ENCODE assay signal across 23 mouse cellular contexts in genomic region chr3:79898514-79898913, GRCm38 (mm10). TPM values are rescaled to one million over a fixed set of nuclear protein-coding genes. Genes with fewer than 3 reads are reported as not detected.
A peak's percentile ranks its signal among the peaks of the same experiment; 100 is the strongest.
DNase-seq lines count a peak whose midpoint lies in the region; TF ChIP-seq lines count a peak whose summit lies in the region.
"Had no signal": no experiment of that assay in that cellular context is flagged by ENCODE, and none has a peak within 500 bp of the region (broad histone marks: within the 10 kb centered on the region; RNA-seq: fewer than 3 reads in every experiment).

No protein-coding gene starts in this region.

- H3K9me3 ChIP-seq in forebrain, embryonic 10.5 days, result no peaks in the 10 kb centered on the region
- H3K9me3 ChIP-seq: heart, embryonic 15.5 days; kidney, embryonic 15.5 days; limb, embryonic 15.5 days; midbrain, embryonic 15.5 days; stomach, embryonic 15.5 days had no signal

- peaks cover 13% of the 10 kb centered on the region for H3K4me1 ChIP-seq in embryonic fibroblast, embryonic 13.5 days (ENCODE audit: control insufficient read depth, insufficient read depth, low read length)
- 0 out of 2 replicates have a peak, but pooled peaks cover under 1% of the 10 kb centered on the region for H3K4me1 ChIP-seq in forebrain, embryonic 10.5 days
- H3K4me1 ChIP-seq: limb, embryonic 15.5 days; midbrain, embryonic 15.5 days had no signal

- no peak overlapping the region for H3K4me3 ChIP-seq in gastrocnemius, adult 2 months
- H3K4me3 ChIP-seq in layer of hippocampus, adult 2 months, result no peak overlapping the region
- H3K4me3 ChIP-seq in embryonic fibroblast, embryonic 13.5 days (ENCODE audit: insufficient read depth, low read length), result no peak overlapping the region
- no peak overlapping the region for H3K4me3 ChIP-seq in forebrain, embryonic 10.5 days
- H3K4me3 ChIP-seq: heart, embryonic 15.5 days; kidney, embryonic 15.5 days; limb, embryonic 15.5 days; midbrain, embryonic 15.5 days; myocyte; stomach, embryonic 15.5 days had no signal

- intact Hi-C loops in gastrocnemius, adult 2 months (cut with DNase I), result no loop called here
- intact Hi-C loops in gastrocnemius, postnatal 14 days (cut with DNase I; ENCODE audit: low total_unique reads), result no loop called here

- TF ChIP-seq POLR2A in embryonic fibroblast, embryonic 13.5 days (IDR thresholded peaks at IDR 0.05; ENCODE audit: low read depth, low read length), result no peak

- no peak for TF ChIP-seq CTCF in gastrocnemius, adult 2 months (IDR thresholded peaks at IDR 0.05)
- TF ChIP-seq CTCF in layer of hippocampus, adult 2 months (conservative IDR thresholded peaks at IDR 0.05), result no peak
- TF ChIP-seq CTCF in embryonic fibroblast, embryonic 13.5 days (IDR thresholded peaks at IDR 0.05; ENCODE audit: borderline replicate concordance, insufficient read depth, low read length), result no peak

- DNase-seq in gastrocnemius, adult 2 months, result no peak
- DNase-seq in gastrocnemius, postnatal 14 days, result no peak
- DNase-seq in layer of hippocampus, adult 2 months (ENCODE audit: low spot score in 2 of 2), result no peak
- DNase-seq in layer of hippocampus, adult 9-11 months, result no peak
- peak; percentile 21 for DNase-seq in NIH3T3 (ENCODE audit: low read depth)
- no peak for DNase-seq in forebrain, embryonic 10.5 days (ENCODE audit: extremely low spot score, low spot score)
- DNase-seq: adrenal gland, adult 8-10 months; cerebellum, adult 9-11 months; gastrocnemius, postnatal 10 days; kidney, adult 11 months; kidney, postnatal 36 days; left cerebral cortex, postnatal 4 days; lung, postnatal 4 days; thymus, adult 2 months; thymus, postnatal 4 days had no signal

- no peaks in the 10 kb centered on the region for H3K36me3 ChIP-seq in forebrain, embryonic 10.5 days (replicated peaks)
- H3K36me3 ChIP-seq: kidney, embryonic 15.5 days; limb, embryonic 15.5 days; midbrain, embryonic 15.5 days; stomach, embryonic 15.5 days had no signal

- peak overlapping the region; percentile 66 for H3K27ac ChIP-seq in gastrocnemius, adult 2 months
- peak overlapping the region; percentile 58; the same call in 1 of the 2 replicates for H3K27ac ChIP-seq in layer of hippocampus, adult 2 months
- peak overlapping the region; percentile 4; the same call in 1 of the 2 replicates for H3K27ac ChIP-seq in embryonic fibroblast, embryonic 13.5 days (ENCODE audit: insufficient read depth, low read length)
- H3K27ac ChIP-seq in forebrain, embryonic 10.5 days, result no peak overlapping the region
- H3K27ac ChIP-seq: kidney, embryonic 15.5 days; limb, embryonic 15.5 days; midbrain, embryonic 15.5 days; stomach, embryonic 15.5 days had no signal

- no peaks in the 10 kb centered on the region for H3K27me3 ChIP-seq in forebrain, embryonic 10.5 days (ENCODE audit: poor library complexity, severe bottlenecking)
- H3K27me3 ChIP-seq: heart, embryonic 15.5 days; kidney, embryonic 15.5 days; limb, embryonic 15.5 days; midbrain, embryonic 15.5 days; stomach, embryonic 15.5 days had no signal

RNA-seq across cellular contexts. Expression of gene Fam198b, which starts 14.2 kb away (rescaled TPM):
- 1 to 10 TPM; 5.7 to 7.1 TPM for total RNA-seq in gastrocnemius, adult 2 months (2021)
- total RNA-seq in gastrocnemius, postnatal 14 days (2021), result 10 to 100 TPM; 25.9 to 34.0 TPM
- total RNA-seq in layer of hippocampus, adult 2 months (2021), result 1 to 10 TPM; 4.8 to 5.8 TPM
- 188 and 357 TPM in 2 replicates for polyA plus RNA-seq in embryonic fibroblast, embryonic 13.5 days (2011; ENCODE audit: insufficient read length, low read depth, missing spikeins)
- 0.91 and 2.1 TPM in 2 replicates for polyA plus RNA-seq in forebrain, embryonic 10.5 days (2016; fragmentation: Nextera tagmentation; extraction: Ambion mirVana)
- polyA plus RNA-seq: CD4-positive, CD25-positive, alpha-beta regulatory T cell, adult 4 months had no signal

RNA-seq across cellular contexts. Expression of gene Tmem144, which starts 45.9 kb away (rescaled TPM):
- total RNA-seq in gastrocnemius, adult 2 months (2021), result 1 to 10 TPM in 1 of 2 experiments, under 1 TPM in 1; 0.74 to 2.7 TPM
- 1 to 10 TPM; 1.0 to 1.9 TPM for total RNA-seq in gastrocnemius, postnatal 14 days (2021)
- 10 to 100 TPM; 18.3 to 23.4 TPM for total RNA-seq in layer of hippocampus, adult 2 months (2021)
- polyA plus RNA-seq in embryonic fibroblast, embryonic 13.5 days (2011; ENCODE audit: insufficient read length, low read depth, missing spikeins), result 7.9 and 8.4 TPM in 2 replicates
- 3.7 and 4.1 TPM in 2 replicates for polyA plus RNA-seq in forebrain, embryonic 10.5 days (2016; fragmentation: Nextera tagmentation; extraction: Ambion mirVana)
- polyA plus RNA-seq: CD4-positive, CD25-positive, alpha-beta regulatory T cell, adult 4 months had no signal

Comparison
In these comparisons a context has a peak if more than half of its experiments do, and no peak if none do; other contexts are left out.
1. RNA of gene Tmem144, which starts 45.9 kb away (total RNA-seq): 18.3 to 23.4 TPM in layer of hippocampus, adult 2 months; 0.74 to 2.7 TPM in gastrocnemius, adult 2 months and 1.0 to 1.9 TPM in gastrocnemius, postnatal 14 days; every median in the first group is over 4 times any median in the second.